Mouse (Mus musculus) adrenal gland, adult (tissue): Measurements from ENCODE around the gene Anks1.
A peak's percentile ranks its signal among the peaks of the same experiment; 100 is the strongest.

Source experiments
- DNase-seq, 2 experiments: peaks; one replicate each; pipeline ENCODE4 v3.0.0; 2022 to 2023; ENCODE audit warnings: low spot score in 1 of 2; ENCODE audit not compliant: inconsistent age in 2 of 2

Gene Anks1

GRCm38 (mm10) chr17:28041298-28041697 lies 132.2 kb downstream of the Anks1 start:
- DNase-seq: no peak

- peak in 1 of 2 experiments; percentile 44 for DNase-seq
Observed at GRCm38 (mm10) chr17:28042299-28042771, 133.2 kb downstream of the Anks1 start.

GRCm38 (mm10) chr17:28047017-28047416 lies 137.9 kb downstream of the Anks1 start:
- no peak for DNase-seq

- no peak for DNase-seq
Observed at GRCm38 (mm10) chr17:28047520-28047919, 138.4 kb downstream of the Anks1 start.

- DNase-seq: no peak
Observed at GRCm38 (mm10) chr17:28048425-28048824, 139.3 kb downstream of the Anks1 start.

- peak in 1 of 2 experiments; percentile 63 for DNase-seq
Observed at GRCm38 (mm10) chr17:28050210-28050609, 141.1 kb downstream of the Anks1 start.

- no peak for DNase-seq
Observed at GRCm38 (mm10) chr17:28052293-28052863, 143.3 kb downstream of the Anks1 start.

- peak in 1 of 2 experiments; percentile 45 for DNase-seq
Observed at GRCm38 (mm10) chr17:28058346-28058745, 149.2 kb downstream of the Anks1 start.

- no peak for DNase-seq
Observed at GRCm38 (mm10) chr17:28060681-28061080, 151.6 kb downstream of the Anks1 start.

- peak in 1 of 2 experiments; percentile 68 for DNase-seq
Observed at GRCm38 (mm10) chr17:28061472-28061871, 152.4 kb downstream of the Anks1 start.

- DNase-seq: no peak
Observed at GRCm38 (mm10) chr17:28062710-28063109, 153.6 kb downstream of the Anks1 start.

- no peak for DNase-seq
Observed at GRCm38 (mm10) chr17:28063163-28063562, 154.1 kb downstream of the Anks1 start.

- no peak for DNase-seq
Observed at GRCm38 (mm10) chr17:28067303-28067702, 158.2 kb downstream of the Anks1 start.

GRCm38 (mm10) chr17:28069446-28069845 lies 160.3 kb downstream of the Anks1 start:
- peak in 1 of 2 experiments; percentile 45 for DNase-seq

GRCm38 (mm10) chr17:28070256-28070655 lies 161.2 kb downstream of the Anks1 start:
- DNase-seq: peak; percentile 94 to 95

- no peak for DNase-seq
Observed at GRCm38 (mm10) chr17:28072730-28073129, 163.6 kb downstream of the Anks1 start.

- no peak for DNase-seq
Observed at GRCm38 (mm10) chr17:28074486-28074885, 165.4 kb downstream of the Anks1 start.

- DNase-seq: peak in 1 of 2 experiments; percentile 47
Observed at GRCm38 (mm10) chr17:28078028-28078427, 168.9 kb downstream of the Anks1 start.

- DNase-seq: peak; percentile 83 to 94
Observed at GRCm38 (mm10) chr17:28079618-28080017, 170.5 kb downstream of the Anks1 start.

GRCm38 (mm10) chr17:28080045-28080816 lies 171.1 kb downstream of the Anks1 start, which contains the start of gene Tcp11:
Gene Tcp11, minus strand, starts transcription at chr17:28080639.
- DNase-seq: peak; percentile 39 to 42

GRCm38 (mm10) chr17:28080817-28081165 lies 171.7 kb downstream of the Anks1 start:
- DNase-seq: peak in 1 of 2 experiments; percentile 24

- peak; percentile 53 to 86 for DNase-seq
Observed at GRCm38 (mm10) chr17:28081385-28081784, 172.3 kb downstream of the Anks1 start.
